Mouse (Mus musculus) fat pad, adult 2 months (tissue): Measurements from ENCODE around the gene Gm1527.
"Not testable (repeated sequence)": the region's sequence is repeated elsewhere in the genome, so short reads cannot be mapped to it uniquely, and the experiment has no call there.

ENCODE experiments used
- DNase-seq: peaks from one replicate; pipeline ENCODE4 v3.0.0-alpha.2; 2011; ENCODE audit warnings: low read depth, low spot score; ENCODE audit errors: extremely low read depth

The Gm1527 gene

GRCm38 (mm10) chr3:28892317-28892716 lies at the start of gene Gm1527:
Gm1527 (plus strand) TSS chr3:28892617.
- DNase-seq = no peak

GRCm38 (mm10) chr3:28843231-28843630 lies 49.2 kb upstream of the Gm1527 start:
- DNase-seq = no peak

- DNase-seq = no peak
These were observed 45.3 kb upstream of the Gm1527 start for GRCm38 (mm10) chr3:28847115-28847514.

GRCm38 (mm10) chr3:28852174-28852573 lies 40.2 kb upstream of the Gm1527 start:
- not testable (repeated sequence) for DNase-seq

- not testable (repeated sequence) for DNase-seq
These were observed 32.6 kb upstream of the Gm1527 start for GRCm38 (mm10) chr3:28859630-28860392.

GRCm38 (mm10) chr3:28896966-28897365 lies 4.5 kb downstream of the Gm1527 start:
- DNase-seq = not testable (repeated sequence)

- DNase-seq = no peak
These were observed 73.5 kb downstream of the Gm1527 start for GRCm38 (mm10) chr3:28965931-28966330.

- no peak for DNase-seq
These were observed 76.4 kb downstream of the Gm1527 start for GRCm38 (mm10) chr3:28968851-28969250.
